Mouse (Mus musculus) right cerebral cortex, postnatal 4 days (tissue): Measurements from ENCODE around the gene Trip6.
A peak's percentile ranks its signal among the peaks of the same experiment; 100 is the strongest.
"Not testable (repeated sequence)": the region's sequence is repeated elsewhere in the genome, so short reads cannot be mapped to it uniquely, and the experiment has no call there.

Source experiments
- DNase-seq: peaks from one replicate; pipeline ENCODE4 v3.0.0-alpha.2; 2022

Gene Trip6

DNA sequence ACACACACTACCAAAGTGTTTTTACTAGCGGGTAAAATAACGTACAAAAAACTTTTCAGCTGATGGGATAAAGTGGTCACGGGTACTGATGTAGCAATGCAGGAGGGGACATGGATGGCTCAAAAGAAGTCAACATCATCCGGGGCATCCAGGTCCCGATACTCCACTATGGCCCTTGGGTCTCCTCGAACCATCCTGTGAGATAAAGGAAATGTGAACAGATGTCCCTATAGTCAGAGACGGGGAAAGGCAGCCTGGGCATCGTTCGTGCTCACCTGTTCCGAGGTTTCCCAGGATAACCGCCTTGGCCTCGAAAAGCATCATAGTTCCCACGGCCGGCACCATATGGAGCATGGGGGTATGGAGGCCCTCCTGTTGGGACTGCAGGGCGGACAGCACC lies 18.5 kb downstream of the Trip6 start:
- no peak for DNase-seq

DNA sequence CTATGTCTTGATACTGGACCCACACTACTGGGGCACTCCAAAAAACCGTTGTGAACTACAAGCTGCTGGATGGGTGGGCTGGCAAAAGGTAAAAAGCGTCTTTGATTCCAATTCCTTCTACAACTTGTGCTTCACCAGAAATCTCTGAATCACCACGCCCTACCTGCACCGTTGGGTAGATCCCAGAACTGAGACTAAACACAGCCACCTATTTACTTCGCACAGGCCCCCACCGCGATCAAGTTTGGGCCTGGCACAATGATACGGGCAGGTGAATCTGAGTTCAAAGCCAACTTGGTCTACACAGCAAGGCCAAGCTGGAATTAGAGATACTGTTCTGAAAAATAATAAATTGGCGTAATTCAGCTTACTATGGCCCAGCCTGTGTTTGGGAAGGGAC lies 18.9 kb downstream of the Trip6 start:
- no peak for DNase-seq

DNA sequence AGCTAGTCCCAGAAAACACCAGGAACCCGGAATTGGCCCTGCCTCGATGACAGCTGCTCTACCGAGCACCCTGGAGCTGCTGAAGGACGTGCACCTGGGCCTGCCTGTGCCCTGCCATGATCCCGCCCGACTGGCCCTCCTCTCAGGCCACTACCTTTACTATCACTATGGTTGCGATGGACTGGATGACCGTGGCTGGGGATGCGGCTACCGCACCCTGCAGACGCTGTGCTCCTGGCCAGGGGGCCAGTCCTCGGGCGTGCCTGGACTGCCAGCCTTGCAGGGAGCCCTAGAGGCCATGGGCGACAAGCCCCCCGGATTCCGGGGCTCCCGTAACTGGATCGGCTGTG lies 19.5 kb downstream of the Trip6 start:
- no peak for DNase-seq

DNA sequence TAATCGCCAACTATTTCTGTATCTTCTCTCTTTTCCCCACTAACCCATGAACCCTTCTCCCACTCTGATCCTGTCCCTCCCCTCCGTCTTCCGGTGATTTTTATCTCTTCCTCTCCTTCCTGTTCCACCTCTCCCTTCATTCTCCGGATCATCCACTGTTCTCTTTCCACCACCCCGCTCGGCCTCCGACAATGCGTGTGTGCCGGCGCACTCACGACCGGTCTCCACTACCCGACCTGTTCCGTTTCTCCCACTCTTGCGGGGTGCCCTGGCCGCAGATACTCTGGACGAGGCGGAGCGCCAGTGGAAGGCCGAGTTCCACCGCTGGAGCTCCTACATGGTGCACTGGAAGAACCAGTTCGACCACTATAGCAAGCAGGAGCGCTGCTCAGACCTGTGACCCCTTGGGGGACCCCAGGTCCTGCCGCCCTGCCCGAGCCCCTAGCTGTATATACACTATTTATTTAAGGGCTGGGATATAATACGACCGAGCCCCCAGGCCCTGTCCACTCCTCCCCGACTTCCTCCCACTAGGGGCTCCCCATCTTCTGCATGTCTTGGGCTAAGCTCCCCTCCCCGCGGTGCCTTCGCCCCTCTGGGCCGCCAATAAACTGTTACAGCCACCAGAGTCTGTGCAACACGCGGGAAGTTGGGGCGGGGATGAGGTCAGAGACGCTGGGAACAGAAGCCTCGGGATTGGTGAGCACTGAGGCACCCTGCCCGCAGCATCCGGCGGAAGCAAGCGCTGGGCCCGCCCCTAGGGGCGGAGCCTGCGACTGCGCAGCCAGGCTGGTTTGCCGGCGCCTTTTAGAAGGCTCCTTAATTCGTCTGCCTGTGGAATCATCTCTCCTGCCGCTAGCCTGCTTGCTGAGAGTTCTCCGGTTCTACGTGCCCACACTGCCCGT lies 20.1 kb downstream of the Trip6 start, which contains the start of gene Ufsp1:
Gene Ufsp1, plus strand, starts transcription at position 791 of the 905 bp plus-strand sequence.
- DNase-seq: peak; percentile 95

DNA sequence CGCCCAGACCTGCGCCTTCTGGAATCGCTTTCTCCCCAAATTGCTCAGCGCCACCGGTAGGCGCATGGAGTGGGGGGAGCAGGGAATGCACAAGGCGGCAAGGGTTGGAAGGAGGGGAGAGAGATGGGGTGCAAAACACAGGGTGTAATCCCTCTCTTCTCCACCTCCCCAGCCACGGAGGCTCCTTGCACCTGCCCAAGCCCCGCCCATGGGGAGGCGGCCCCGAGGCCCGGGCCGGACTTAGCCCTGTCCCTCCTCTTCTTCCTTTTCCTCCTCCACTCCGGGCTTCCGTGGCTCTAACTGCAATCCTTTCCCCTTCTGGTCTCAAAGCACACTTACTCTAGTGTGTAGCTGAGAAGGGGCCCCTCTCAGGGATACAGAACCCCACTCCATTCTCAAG lies 20.9 kb downstream of the Trip6 start:
- peak; percentile 59 for DNase-seq

DNA sequence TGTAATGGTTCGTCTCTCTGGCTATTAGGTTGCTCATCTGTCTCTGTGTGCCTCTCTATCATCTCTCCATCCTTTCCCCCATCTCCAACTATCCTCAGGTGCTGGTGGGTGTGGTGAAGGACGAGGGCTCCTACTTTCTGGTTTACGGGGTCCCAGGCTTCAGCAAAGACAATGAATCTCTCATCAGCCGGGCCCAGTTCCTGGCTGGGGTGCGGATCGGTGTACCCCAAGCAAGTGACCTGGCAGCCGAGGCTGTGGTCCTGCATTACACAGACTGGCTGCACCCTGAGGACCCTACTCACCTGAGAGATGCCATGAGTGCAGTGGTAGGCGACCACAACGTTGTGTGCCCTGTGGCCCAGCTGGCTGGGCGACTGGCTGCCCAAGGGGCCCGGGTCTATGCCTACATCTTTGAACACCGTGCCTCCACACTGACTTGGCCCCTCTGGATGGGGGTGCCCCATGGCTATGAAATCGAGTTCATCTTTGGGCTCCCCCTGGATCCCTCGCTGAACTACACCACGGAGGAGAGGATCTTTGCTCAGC lies 22.8 kb downstream of the Trip6 start:
- DNase-seq: no peak

DNA sequence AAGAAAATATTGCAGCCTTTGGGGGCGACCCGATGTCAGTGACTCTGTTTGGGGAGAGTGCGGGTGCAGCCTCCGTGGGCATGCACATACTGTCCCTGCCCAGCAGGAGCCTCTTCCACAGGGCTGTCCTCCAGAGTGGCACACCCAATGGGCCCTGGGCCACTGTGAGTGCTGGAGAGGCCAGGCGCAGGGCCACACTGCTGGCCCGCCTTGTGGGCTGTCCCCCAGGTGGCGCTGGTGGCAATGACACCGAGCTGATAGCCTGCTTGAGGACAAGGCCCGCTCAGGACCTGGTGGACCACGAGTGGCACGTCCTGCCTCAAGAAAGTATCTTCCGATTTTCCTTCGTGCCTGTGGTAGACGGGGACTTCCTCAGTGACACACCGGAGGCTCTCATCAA lies 23.5 kb downstream of the Trip6 start:
- peak; percentile 51 for DNase-seq

DNA sequence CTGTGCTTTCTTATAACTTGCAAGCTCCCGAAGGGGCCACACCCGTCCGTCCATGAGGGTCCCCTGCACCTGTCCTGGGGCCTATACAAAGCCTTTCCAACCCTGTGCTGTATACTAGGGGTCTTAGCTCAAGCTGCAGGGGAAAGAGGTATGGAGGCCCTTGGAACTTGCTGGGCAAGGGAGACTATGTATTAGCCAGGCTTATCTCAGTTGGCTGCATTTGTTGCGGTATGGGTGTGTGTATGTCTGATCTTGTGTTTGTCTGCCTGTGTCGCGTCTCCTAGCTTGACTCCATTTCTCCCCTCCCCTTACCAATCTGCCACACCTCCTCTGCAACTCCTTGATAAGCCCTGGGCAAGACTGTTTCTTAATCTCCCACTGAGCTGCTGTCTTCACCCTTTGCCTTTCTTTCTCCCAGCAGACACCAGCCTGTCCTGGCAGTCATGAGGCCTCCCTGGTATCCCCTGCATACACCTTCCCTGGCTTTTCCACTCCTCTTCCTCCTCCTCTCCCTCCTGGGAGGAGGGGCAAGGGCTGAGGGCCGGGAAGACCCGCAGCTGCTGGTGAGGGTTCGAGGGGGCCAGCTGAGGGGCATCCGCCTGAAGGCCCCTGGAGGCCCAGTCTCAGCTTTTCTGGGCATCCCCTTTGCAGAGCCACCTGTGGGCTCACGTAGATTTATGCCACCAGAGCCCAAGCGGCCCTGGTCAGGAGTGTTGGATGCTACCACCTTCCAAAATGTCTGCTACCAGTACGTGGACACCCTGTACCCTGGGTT lies 24.4 kb downstream of the Trip6 start:
- DNase-seq: no peak

DNA sequence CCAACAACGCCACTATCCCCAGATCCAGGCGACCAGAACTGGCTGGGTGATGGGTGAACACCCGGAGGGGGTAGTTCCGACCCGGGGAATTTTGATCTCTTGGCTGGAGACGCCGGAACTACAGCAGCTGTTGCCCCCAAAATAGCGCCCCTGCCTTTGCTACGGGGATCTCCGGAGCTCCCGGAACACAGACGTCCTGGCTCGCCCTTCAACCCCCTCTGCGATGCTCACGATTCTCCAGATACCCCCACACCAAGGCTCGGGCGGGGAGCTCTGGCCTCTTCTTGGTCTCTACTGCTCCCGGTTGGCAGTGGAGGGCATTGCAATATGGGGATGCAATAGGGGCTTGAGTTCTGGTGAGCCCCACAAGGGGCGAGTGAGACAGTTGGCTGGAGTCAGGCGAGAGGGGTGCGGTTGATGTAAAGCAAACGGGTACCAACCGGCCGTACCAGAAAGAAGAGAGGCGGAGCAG lies 25.2 kb downstream of the Trip6 start:
- DNase-seq: peak; percentile 79

DNA sequence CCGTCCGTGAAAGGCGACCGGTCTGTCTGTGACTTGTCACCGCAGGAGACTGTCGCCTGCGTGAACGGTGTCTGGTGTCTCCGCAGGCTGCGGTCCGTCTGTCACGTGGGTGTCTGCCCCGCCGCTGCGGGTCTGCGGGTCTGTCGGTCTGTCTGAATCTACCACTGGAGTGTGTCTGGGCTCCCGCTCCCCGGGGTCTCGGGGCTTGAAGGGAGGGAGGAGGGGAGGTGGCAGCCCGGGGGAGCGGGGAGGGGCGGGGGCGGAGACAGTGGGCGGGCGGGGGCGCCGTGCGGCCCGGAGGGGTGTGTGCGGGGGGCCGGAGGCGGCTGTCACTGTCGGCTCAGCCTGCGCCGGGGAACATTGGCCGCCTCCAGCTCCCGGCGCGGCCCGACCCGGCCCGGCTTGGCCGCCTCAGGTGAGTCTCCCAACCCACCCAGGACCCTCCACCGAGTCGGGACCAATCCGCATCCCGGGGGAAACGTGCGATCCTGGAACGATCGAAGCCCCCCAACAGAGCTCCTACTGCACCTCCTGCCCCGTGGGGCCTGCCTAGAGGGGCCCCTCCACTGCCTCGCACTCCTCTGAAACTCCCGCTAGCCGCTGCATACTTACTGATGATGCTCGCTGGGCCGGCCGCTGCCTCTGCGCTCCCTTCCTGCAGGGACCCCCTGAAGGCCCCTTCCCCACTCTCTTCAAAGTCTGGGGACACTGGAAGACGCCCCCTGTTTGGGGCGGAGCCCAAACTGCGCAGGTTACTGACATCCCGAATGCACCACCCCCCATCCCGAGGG lies 26.1 kb downstream of the Trip6 start:
- peak; percentile 56 for DNase-seq

DNA sequence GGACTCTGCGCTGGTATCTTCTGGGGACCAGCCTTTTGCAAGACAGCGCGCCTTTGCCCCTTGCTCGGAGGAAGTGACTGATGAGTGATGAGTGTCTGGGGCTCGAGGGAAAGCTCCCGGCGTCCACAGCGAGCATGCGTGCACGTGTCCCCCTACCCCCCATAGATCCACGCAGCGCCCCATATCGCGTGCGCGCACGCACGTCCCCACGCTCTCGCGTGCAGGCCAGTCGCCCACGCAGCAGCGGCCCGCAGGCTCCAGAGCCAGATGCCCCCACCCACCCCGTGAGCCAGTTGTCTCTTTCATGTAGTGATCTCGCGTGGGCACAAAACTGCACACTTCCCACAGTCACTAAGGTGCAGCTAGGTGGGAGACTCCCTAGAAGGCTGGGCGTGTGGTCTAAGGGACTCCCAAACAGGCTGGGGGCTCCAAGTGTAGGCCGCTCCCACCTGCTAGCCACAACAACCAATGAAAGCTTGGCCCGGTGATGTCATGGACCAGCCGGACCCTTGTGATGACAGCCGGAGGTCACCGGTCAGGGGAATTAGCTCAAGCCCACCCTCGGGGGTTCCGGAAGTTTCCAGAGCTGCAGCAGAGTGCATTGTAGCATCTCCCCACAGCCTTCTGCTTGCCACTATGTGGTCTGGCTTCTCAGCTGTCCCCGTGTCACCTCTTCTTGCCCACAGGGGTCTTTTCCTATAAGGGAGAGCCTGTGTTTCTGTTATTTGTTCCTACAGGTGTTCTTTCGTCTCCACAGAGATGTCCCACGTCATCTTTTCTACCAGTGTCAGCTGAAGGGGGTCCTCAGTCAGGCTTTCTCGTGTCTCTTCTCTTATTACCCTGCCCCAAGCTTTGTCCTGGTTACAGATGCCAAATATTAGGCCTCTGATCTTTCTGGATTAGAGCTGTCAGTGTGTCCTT lies 26.9 kb downstream of the Trip6 start, which contains the start of gene Ache:
Gene Ache, plus strand, starts transcription at position 488 of the 921 bp plus-strand sequence.
- DNase-seq: peak; percentile 75

DNA sequence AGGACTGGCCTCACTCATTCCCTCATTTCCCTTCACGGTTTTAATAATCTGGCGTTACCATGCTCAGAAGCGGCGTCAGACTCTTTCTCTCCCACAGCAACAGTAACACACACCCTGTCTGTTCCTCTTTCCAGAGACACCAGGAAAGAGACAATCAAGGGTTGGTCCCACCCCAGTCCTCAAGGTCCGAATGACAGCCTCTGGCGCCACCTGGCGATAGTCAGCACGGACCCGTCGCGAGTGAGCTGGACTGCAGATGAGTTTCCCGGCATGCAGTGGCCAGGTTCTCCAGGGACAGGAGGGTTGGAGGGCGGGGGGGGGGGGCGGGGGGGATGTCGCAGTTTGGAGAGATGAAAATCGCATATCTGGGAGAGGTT lies 27.6 kb downstream of the Trip6 start:
- peak; percentile 93 for DNase-seq

DNA sequence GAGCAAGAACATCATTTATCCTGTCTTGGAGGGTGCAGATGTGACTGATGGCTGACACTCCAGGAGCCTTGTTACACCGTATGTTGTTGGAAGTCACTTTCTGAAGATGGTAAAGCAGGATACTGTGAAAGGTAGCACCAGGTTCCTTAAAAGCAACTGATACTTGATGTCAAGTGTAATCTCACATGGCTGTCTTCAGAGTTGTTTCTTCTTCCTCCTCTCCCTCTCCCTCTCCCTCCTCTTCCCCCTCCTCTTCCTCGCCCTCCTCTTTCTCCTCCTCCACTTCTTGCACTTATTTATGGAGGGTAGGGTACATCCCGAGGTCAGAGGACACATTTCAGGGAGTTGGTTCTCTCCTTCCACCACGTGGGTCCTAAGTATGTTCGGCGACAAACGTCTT lies 28.2 kb downstream of the Trip6 start:
- no peak for DNase-seq

DNA sequence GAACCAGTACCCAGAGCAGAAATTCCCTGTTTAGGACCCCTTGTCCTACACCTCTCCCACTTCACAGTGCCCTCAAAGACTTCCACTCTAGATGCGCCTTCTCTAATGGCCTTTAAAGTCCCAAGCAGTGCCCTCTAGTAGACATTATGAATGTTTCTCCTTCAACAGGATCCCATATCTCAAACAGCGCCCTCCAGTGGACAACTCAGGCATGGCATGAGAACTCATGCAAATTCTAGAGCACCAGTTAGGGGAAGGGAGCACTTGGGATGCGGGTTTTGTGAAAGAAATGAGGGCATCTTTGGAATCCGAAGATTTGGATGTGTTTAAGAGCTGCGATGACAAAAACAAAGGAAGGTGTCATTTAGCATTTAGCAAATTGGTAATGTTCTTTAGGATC lies 29.2 kb downstream of the Trip6 start:
- peak; percentile 72 for DNase-seq

DNA sequence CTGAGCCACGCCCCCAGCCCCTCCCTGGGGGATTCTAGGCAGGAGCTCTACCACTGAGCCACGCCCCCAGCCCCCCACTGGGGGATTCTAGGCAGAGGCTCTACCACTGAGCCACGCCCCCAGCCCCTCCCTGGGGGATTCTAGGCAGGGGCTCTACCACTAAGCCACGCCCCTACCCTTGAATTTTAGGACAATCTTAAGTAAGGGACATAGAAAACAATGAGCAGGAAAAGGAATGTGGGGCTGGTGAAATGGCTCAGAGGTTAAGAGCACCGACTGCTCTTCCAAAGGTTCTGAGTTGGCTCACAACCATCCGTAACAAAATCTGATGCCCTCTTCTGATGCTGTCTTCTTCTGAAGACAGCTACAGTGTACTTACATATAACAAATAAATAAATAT lies 29.8 kb downstream of the Trip6 start:
- DNase-seq: not testable (repeated sequence)

DNA sequence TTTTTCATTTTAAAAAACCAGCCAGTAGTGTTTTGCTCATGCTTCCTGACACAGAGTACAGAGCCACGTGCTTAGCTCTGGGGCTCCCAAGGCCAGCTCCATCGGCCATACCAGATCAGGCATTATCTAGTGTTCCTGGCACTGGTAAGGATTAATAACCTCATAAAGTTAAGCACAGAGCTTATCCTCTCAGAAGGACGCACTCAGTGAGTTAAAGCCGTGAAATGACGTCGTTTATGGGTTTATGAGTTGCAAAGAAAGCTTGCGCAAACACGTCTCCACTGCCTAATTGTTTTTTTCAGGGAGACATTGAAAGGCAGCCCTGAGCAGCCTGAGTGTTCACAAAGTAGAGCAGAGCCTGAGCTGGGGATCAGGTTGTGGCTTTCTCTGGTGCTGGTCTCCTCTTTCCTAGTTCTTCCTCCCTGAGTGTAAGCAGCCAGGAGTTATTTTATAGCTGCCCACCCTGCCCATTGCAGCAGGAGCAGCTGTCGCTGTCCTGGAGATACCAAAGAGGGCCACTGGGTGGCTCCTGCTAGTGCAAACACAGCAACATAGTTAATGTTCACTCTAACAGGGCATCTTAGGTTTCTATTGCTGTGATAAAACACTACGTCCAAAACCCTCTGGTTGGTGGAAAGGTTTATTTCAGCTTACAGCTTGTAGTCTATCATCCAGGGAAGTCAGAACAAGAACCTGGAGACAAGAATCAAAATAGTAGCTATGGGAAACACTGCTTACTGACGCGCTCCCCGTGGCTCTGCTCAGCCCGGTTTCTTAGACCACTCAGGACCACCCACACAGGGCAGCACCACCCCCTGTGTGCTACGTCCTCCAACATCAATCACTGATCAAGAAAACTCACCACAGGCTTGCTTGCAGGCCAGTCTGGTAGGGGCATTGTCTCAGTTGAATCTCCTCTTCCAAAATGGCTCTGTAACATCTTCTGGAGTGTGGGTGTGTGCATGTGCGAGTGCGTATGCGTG lies 36.6 kb downstream of the Trip6 start:
- peak; percentile 36 for DNase-seq

DNA sequence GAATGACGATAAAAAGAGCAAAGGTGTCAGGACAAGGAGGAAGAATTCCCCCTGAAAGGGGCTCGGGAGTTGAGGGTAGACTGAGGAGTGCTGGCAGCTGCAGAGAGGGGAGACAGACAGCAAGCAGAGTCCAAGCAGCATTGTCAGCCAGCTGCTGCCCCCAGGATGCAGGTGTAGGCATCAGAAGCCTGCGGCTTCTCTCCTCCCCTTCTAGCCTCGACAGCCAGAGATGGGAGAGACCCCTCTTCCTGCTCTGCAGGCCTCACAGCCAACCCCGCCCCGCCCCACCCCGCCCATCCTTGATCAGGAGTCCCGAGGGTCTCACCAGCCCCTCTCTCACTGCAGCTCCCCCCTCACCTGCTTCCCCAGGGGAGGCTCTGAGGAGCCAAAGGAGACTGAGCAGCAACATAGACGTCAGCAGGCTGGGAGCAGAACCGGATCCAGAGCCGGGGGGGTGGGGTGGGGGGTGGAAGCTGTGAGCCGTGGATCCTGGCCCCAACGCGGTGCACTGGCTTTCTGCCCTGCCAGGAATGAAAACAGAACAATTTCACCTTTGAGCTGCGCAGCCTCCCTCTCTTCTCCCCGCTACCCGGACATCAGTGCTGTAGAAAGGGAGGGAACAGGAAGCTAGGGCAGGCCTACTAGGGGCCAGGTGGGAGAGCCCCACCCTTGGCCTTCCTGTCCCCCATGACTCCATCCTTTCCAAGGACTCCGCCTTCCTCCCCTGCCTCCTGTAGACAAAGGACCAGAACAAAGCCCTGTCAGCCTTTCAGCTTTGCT lies 45.9 kb downstream of the Trip6 start:
- DNase-seq: no peak

DNA sequence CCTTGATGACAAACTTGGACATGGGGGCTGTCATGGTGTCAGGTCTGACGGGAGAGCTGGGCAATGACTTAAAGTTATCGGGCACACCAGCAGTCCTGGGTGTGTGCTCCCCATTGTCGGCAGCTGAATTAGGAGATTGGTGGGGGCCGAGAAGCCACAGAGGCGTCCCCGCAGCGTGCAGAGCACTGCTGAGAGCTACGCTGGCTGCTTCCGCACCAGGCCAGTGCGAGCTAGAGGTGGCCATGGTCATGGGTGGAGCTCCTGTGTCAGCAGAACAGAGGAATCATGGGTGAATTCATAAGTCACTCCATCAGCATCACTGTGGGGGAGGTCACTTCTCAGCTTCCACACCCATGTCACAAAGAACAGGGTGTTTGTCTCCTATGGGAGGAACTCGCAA lies 49.4 kb downstream of the Trip6 start:
- DNase-seq: no peak

DNA sequence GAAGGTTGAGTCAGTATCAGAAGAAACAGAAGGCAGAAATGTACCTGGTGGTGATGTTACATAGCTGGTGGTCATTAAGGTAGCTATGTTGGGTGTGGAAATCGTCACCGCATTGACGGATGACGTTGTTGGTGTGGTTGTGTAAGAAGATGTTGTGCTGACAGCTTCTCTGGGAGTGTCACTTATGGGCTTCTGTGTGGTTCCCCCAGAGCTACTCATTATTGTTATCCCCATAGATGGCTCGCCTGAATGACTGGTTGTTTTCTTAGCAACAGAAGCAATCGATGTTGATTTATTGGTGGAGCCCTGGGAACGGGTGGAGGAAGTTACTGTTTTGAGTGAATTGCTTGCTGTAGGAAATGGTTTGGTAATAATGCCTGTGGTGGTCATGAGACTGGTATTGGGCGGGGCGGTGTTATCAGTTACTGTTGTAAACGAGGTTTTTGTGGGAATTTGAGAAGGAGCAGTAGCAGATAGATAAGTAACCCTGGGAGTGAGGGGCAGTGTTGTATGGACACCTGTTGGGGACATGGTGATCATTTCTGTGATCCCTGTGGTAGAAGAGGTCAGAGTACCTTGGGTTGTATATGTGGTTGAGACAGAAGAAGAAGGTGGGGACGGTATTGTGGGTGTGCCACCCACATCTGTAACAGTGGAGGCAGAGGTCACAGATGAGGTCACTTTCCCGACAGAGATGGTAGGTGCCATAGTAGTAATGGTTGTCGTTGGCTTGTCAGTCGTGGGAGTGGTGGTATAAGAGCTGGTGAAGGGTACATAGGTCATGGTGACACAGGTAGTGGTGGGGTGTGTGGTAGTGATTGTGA lies 50.1 kb downstream of the Trip6 start:
- DNase-seq: no peak
